13 mouse cellular contexts compared by ENCODE assay signal in the genomic region with DNA sequence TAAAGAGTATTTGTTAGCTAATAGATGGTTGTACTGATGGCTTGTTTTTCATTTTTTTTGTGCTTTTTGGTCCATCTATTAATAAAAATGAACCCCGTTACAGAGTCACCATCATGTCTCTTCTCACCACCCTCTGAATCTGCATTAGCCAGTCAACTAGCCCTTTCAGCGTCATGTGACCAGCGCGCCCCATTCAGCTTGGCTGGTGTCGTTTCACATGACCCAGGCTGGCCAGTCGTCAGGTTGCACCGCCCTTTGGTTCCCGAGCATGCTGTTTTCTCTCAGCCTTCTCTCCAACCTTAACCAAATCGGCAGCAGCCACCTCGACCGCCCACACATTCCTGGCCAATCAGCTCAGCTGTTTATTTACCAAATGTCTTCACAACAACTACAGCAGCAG. TPM values are rescaled to one million over a fixed set of nuclear protein-coding genes. Genes with fewer than 3 reads are reported as not detected.
DNase-seq lines count a peak whose midpoint lies in the region; ATAC-seq and TF ChIP-seq lines count a peak whose summit lies in the region.
"Had no signal": no experiment of that assay in that cellular context is flagged by ENCODE, and none has a peak within 500 bp of the region (broad histone marks: within the 10 kb centered on the region; RNA-seq: fewer than 3 reads in every experiment).

No protein-coding gene starts in this region.

- no peak overlapping the region for H3K4me3 ChIP-seq in heart, postnatal 0 days (ENCODE audit: low read depth, low read length)
- no peak overlapping the region for H3K4me3 ChIP-seq in heart, embryonic 10.5 days
- no peak overlapping the region for H3K4me3 ChIP-seq in liver, embryonic 11.5 days (ENCODE audit: low read depth, low read length)

- TF ChIP-seq EP300 in heart, postnatal 0 days (IDR thresholded peaks at IDR 0.05; ENCODE audit: low read depth), result no peak

- H3K27me3 ChIP-seq in heart, postnatal 0 days (ENCODE audit: control insufficient read depth, insufficient read depth, low read length), result no peaks in the 10 kb centered on the region
- no peaks in the 10 kb centered on the region for H3K27me3 ChIP-seq in heart, embryonic 10.5 days (ENCODE audit: insufficient read depth, poor library complexity, severe bottlenecking)
- H3K27me3 ChIP-seq in liver, embryonic 11.5 days (replicated peaks; ENCODE audit: control insufficient read depth, insufficient read depth, low read length), result no peaks in the 10 kb centered on the region

- H3K36me3 ChIP-seq in heart, postnatal 0 days (replicated peaks; ENCODE audit: control insufficient read depth, insufficient read depth, low read length), result peaks cover 75% of the 10 kb centered on the region
- peaks cover 82% of the 10 kb centered on the region for H3K36me3 ChIP-seq in heart, embryonic 10.5 days
- peaks cover 56% of the 10 kb centered on the region for H3K36me3 ChIP-seq in liver, embryonic 11.5 days (ENCODE audit: control insufficient read depth, insufficient read depth, low read length)

- peaks cover 6% of the 10 kb centered on the region; the same call in 1 of the 2 replicates for H3K4me1 ChIP-seq in heart, postnatal 0 days (ENCODE audit: control insufficient read depth, insufficient read depth)
- no peaks in the 10 kb centered on the region; the same call in 1 of the 2 replicates for H3K4me1 ChIP-seq in heart, embryonic 10.5 days
- H3K4me1 ChIP-seq in liver, embryonic 11.5 days (replicated peaks; ENCODE audit: control insufficient read depth, insufficient read depth, low read length), result peaks cover 31% of the 10 kb centered on the region

- no peak for TF ChIP-seq CTCF in heart, postnatal 0 days (IDR thresholded peaks at IDR 0.05; ENCODE audit: low read depth)

- no peak overlapping the region for H3K9ac ChIP-seq in heart, postnatal 0 days (replicated peaks; ENCODE audit: low read depth, low read length)
- H3K9ac ChIP-seq in liver, embryonic 11.5 days (ENCODE audit: low read depth, low read length), result no peak overlapping the region

- H3K27ac ChIP-seq in heart, postnatal 0 days (ENCODE audit: low read depth), result no peak overlapping the region
- no peak overlapping the region for H3K27ac ChIP-seq in heart, embryonic 10.5 days
- H3K27ac ChIP-seq in liver, embryonic 11.5 days (ENCODE audit: low read depth, low read length), result no peak overlapping the region
- H3K27ac ChIP-seq: hindbrain, postnatal 0 days had no signal

- H3K4me2 ChIP-seq in heart, postnatal 0 days (ENCODE audit: low read depth, low read length), result no peak overlapping the region
- H3K4me2 ChIP-seq in liver, embryonic 11.5 days, result no peak overlapping the region

- DNase-seq in heart, postnatal 0 days (ENCODE audit: low spot score), result no peak
- DNase-seq in heart, embryonic 10.5 days (ENCODE audit: low spot score), result no peak
- no peak for DNase-seq in liver, embryonic 11.5 days (ENCODE audit: low spot score)
- DNase-seq in liver (no peak), R1 (ENCODE audit: low read depth, low spot score) (peak; percentile 94)
- peak; percentile 37 for DNase-seq in naive thymus-derived CD4-positive, alpha-beta T cell, adult 2 months (ENCODE audit: low read depth)
- no peak for DNase-seq in frontal cortex, postnatal 36 days (ENCODE audit: low spot score in 2 of 2)
- DNase-seq in spleen, postnatal 10 days (ENCODE audit: low spot score in 2 of 2), result no peak
- DNase-seq: cerebellum, adult 8-10 months; lung, adult 18-20 months; right cerebral cortex, postnatal 25 days had no signal

- peak; percentile 56; the same call in 1 of the 2 replicates for ATAC-seq in heart, postnatal 0 days (ENCODE audit: insufficient read depth, low read depth)
- peak; percentile 47; the same call in 1 of the 2 replicates for ATAC-seq in liver, embryonic 11.5 days (replicated peaks; ENCODE audit: low FRiP score)
- ATAC-seq: activated CD4-positive, CD25-positive, alpha-beta regulatory T cell, adult 4 months; hindbrain, postnatal 0 days had no signal

- no peaks in the 10 kb centered on the region for H3K9me3 ChIP-seq in heart, postnatal 0 days (replicated peaks; ENCODE audit: control insufficient read depth, low read length)
- no peaks in the 10 kb centered on the region for H3K9me3 ChIP-seq in heart, embryonic 10.5 days
- no peaks in the 10 kb centered on the region for H3K9me3 ChIP-seq in liver, embryonic 11.5 days (ENCODE audit: control insufficient read depth, low read length)

- 53% methylated on average over 11 of the region's 11 CpGs for WGBS in heart, postnatal 0 days
- 73% methylated on average over 11 of the region's 11 CpGs for WGBS in heart, embryonic 10.5 days
- 74% methylated on average over 11 of the region's 11 CpGs for WGBS in liver, embryonic 11.5 days

RNA-seq across cellular contexts. Expression of gene Srsf3, which starts 6.9 kb away (rescaled TPM):
- 110 and 151 TPM in 2 replicates for total RNA-seq in heart, postnatal 0 days (2014; rRNA removed; ENCODE audit: low replicate concordance)
- 202 and 238 TPM in 2 replicates for polyA plus RNA-seq in heart, postnatal 0 days (2015; fragmentation: Nextera tagmentation; extraction: Ambion mirVana)
- polyA plus RNA-seq in heart, embryonic 10.5 days (2016; fragmentation: Nextera tagmentation; extraction: Ambion mirVana), result 433 and 498 TPM in 2 replicates
- polyA plus RNA-seq in liver, embryonic 11.5 days (2014; fragmentation: Nextera tagmentation; extraction: Ambion mirVana), result 532 and 579 TPM in 2 replicates

RNA-seq across cellular contexts. Expression of gene Stk38, which starts 31.6 kb away (rescaled TPM):
- total RNA-seq in heart, postnatal 0 days (2014; rRNA removed; ENCODE audit: low replicate concordance), result 49.8 and 50.1 TPM in 2 replicates
- polyA plus RNA-seq in heart, postnatal 0 days (2015; fragmentation: Nextera tagmentation; extraction: Ambion mirVana), result 53.7 and 57.3 TPM in 2 replicates
- 92.2 and 93.7 TPM in 2 replicates for polyA plus RNA-seq in heart, embryonic 10.5 days (2016; fragmentation: Nextera tagmentation; extraction: Ambion mirVana)
- polyA plus RNA-seq in liver, embryonic 11.5 days (2014; fragmentation: Nextera tagmentation; extraction: Ambion mirVana), result 83.3 and 90.1 TPM in 2 replicates

RNA-seq across cellular contexts. Expression of gene Cdkn1a, which starts 51.4 kb away (rescaled TPM):
- total RNA-seq in heart, postnatal 0 days (2014; rRNA removed; ENCODE audit: low replicate concordance), result 16.7 and 42.8 TPM in 2 replicates
- 48.2 and 48.9 TPM in 2 replicates for polyA plus RNA-seq in heart, postnatal 0 days (2015; fragmentation: Nextera tagmentation; extraction: Ambion mirVana)
- polyA plus RNA-seq in heart, embryonic 10.5 days (2016; fragmentation: Nextera tagmentation; extraction: Ambion mirVana), result 31.3 and 33.1 TPM in 2 replicates
- polyA plus RNA-seq in liver, embryonic 11.5 days (2014; fragmentation: Nextera tagmentation; extraction: Ambion mirVana), result 12.2 and 13.8 TPM in 2 replicates

Comparison
In these comparisons a context has a peak if more than half of its experiments do, and no peak if none do; other contexts are left out.
1. DNase-seq: peak in R1 (single experiment) and naive thymus-derived CD4-positive, alpha-beta T cell, adult 2 months (single experiment); none in heart, postnatal 0 days (single experiment), heart, embryonic 10.5 days (single experiment), liver, embryonic 11.5 days (single experiment), liver (single experiment), frontal cortex, postnatal 36 days (0 of 2) and spleen, postnatal 10 days (0 of 2).